Mouse (Mus musculus) cortical plate, adult 2 months (tissue): ENCODE measurements around the gene Arid4b. TPM values are rescaled to one million over a fixed set of nuclear protein-coding genes. Genes with fewer than 3 reads are reported as not detected.

Experiments
- H3K27ac ChIP-seq: fragments of 200-500 bp; 2 replicates; pipeline ENCODE4 v1.5.1; 2012; ENCODE audit warnings: low read length, control low read depth, inconsistent platforms; ENCODE audit not compliant: insufficient read depth
- H3K4me1 ChIP-seq: fragments of 200-500 bp; 2 replicates; pipeline ENCODE4 v1.6.1; 2011; ENCODE audit warnings: low read length; ENCODE audit not compliant: control insufficient read depth, insufficient read depth
- H3K4me3 ChIP-seq: fragments of 200-500 bp; 2 replicates; pipeline ENCODE4 v1.5.1; 2011; ENCODE audit warnings: mild to moderate bottlenecking, low read length, control low read depth; ENCODE audit not compliant: insufficient read depth
- CTCF ChIP-seq: fragments of 200-500 bp; IDR thresholded peaks from 2 replicates; pipeline ENCODE4 v1.5.1; 2011; ENCODE audit warnings: mild to moderate bottlenecking, control low read depth, low read length; ENCODE audit not compliant: insufficient read depth; ENCODE audit errors: extremely low read depth
- POLR2A ChIP-seq: fragments of 200-500 bp; IDR thresholded peaks from 2 replicates; pipeline ENCODE4 v1.6.1; 2011; ENCODE audit warnings: mild to moderate bottlenecking, low read length, control low read depth; ENCODE audit not compliant: insufficient read depth; ENCODE audit errors: extremely low read depth
- polyA plus RNA-seq: library from polyadenylated mRNA; depleted of rRNA; stranded (reverse); fragments of >200 nt; gene quantifications from 2 replicates; pipeline ENCODE4 v1.2.3, GENCODE M21; 2012; rRNA removed

Arid4b gene
- polyA plus RNA-seq, 1 experiment = 26.3 TPM

DNA sequence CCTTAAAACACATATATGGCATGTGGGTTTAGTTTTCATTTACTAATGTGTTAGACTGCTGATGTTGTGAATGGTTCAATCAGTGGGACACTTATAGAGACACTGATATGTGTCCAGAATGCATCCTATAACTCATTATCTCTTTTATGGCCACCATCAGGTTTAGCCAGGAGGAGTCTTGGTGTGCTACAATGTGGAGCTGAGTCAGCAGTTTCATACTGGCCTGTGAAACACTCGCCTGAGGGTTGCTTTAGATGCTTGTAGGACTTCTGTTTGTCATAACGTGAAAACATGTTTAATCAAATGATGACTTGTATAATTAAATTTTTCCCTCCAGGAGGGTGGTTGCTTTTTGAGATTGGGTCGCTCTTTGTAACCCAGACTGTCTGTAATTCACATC is 116.6 kb downstream of the Arid4b start:
- TF ChIP-seq POLR2A = no peak
- no peak for TF ChIP-seq CTCF
- Histone ChIP-seq H3K27ac (no peak overlapping the region), H3K4me3 (no peak overlapping the region), H3K4me1 (no peaks in the 10 kb centered on the region)

DNA sequence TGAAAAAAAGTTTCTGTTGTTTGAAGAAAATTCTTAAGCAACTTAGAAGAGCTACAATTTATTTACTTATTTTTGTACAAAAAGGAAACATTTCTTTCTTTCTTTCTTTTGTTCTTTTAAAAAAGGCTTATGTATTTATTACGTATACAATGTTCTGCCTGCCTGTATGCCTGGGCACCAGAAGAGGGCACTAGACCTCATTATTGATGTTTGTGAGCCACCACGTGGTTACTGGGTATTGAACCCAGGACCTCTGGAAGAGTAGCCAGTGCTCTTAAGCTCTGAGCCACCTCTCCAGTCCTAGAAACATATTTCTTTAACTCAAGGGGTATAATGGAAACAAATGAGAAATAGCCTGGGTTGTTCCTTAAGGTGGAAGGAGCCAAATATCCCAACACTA is 182.9 kb downstream of the Arid4b start:
- TF ChIP-seq POLR2A = no peak
- 0 out of 2 replicates have a peak, but pooled peaks have one; percentile 16 for TF ChIP-seq CTCF
- no peaks in the 10 kb centered on the region for H3K4me1 ChIP-seq
- no peak overlapping the region for H3K27ac ChIP-seq
- H3K4me3 ChIP-seq = no peak overlapping the region

Other genes with a start within 250 kb of the Arid4b start
- 19.8 and 22.2 TPM in 2 replicates for gene B3galnt2, start 108.8 kb upstream of the Arid4b start, polyA plus RNA-seq
- 178 and 208 TPM in 2 replicates for gene Tbce, start 23.6 kb upstream of the Arid4b start, polyA plus RNA-seq
- gene Ggps1, start 256 bp downstream of the Arid4b start, polyA plus RNA-seq = 47.4 and 51.0 TPM in 2 replicates